Mouse (Mus musculus) embryonic fibroblast, embryonic 13.5 days (primary cell): ENCODE results near the gene Marcksl1.

Experiments used
- CTCF ChIP-seq: IDR thresholded peaks from 2 replicates; pipeline ENCODE4 v1.5.1; 2011; ENCODE audit warnings: mild to moderate bottlenecking, control low read depth, low read length, moderate library complexity, borderline replicate concordance; ENCODE audit not compliant: insufficient read depth
- POLR2A ChIP-seq: IDR thresholded peaks from 2 replicates; pipeline ENCODE4 v1.6.1; 2011; ENCODE audit warnings: low read depth, mild to moderate bottlenecking, control low read depth, low read length, moderate library complexity

GRCm38 (mm10) chr4:129544106-129544505, 30.7 kb downstream of the Marcksl1 start:
- TF ChIP-seq CTCF (no peak), POLR2A (no peak)
